ENCODE assay signal across 14 mouse cellular contexts in genomic region chr3:119467723-119468122, GRCm38 (mm10).
DNase-seq lines count a peak whose midpoint lies in the region; ATAC-seq and TF ChIP-seq lines count a peak whose summit lies in the region.
"Had no signal": no experiment of that assay in that cellular context is flagged by ENCODE, and none has a peak within 500 bp of the region (broad histone marks: within the 10 kb centered on the region; RNA-seq: fewer than 3 reads in every experiment).

No protein-coding gene starts in this region.

- H3K4me2 ChIP-seq in hindbrain, postnatal 0 days (ENCODE audit: low read depth, low read length) = no peak overlapping the region
- no peak overlapping the region for H3K4me2 ChIP-seq in hindbrain, embryonic 12.5 days (replicated peaks)
- H3K4me2 ChIP-seq: midbrain, embryonic 13.5 days; neural tube, embryonic 15.5 days had no signal

- no peak overlapping the region for H3K27ac ChIP-seq in hindbrain, postnatal 0 days
- no peak overlapping the region for H3K27ac ChIP-seq in hindbrain, embryonic 12.5 days
- H3K27ac ChIP-seq: liver, embryonic 14.5 days; midbrain, embryonic 13.5 days; neural tube, embryonic 15.5 days had no signal

- no peak overlapping the region for H3K9ac ChIP-seq in hindbrain, postnatal 0 days (replicated peaks; ENCODE audit: low read length)
- H3K9ac ChIP-seq in hindbrain, embryonic 12.5 days = no peak overlapping the region
- H3K9ac ChIP-seq: liver, embryonic 14.5 days; midbrain, embryonic 13.5 days; neural tube, embryonic 15.5 days had no signal

- H3K4me1 ChIP-seq in hindbrain, postnatal 0 days (ENCODE audit: insufficient read depth, low read length) = no peaks in the 10 kb centered on the region
- H3K4me1 ChIP-seq in hindbrain, embryonic 12.5 days = peaks cover 3% of the 10 kb centered on the region; the same call in 1 of the 2 replicates
- no peaks in the 10 kb centered on the region for H3K4me1 ChIP-seq in lung, adult 2 months (ENCODE audit: control insufficient read depth, insufficient read depth, low read length)
- H3K4me1 ChIP-seq: neural tube, embryonic 15.5 days had no signal

- 74% methylated on average over 2 of the region's 2 CpGs for WGBS in hindbrain, postnatal 0 days
- 73% methylated on average over 2 of the region's 2 CpGs for WGBS in hindbrain, embryonic 12.5 days
- 79% methylated on average over 2 of the region's 2 CpGs for WGBS in lung, adult 2 months

- no peaks in the 10 kb centered on the region for H3K9me3 ChIP-seq in hindbrain, postnatal 0 days (ENCODE audit: low read length)
- no peaks in the 10 kb centered on the region for H3K9me3 ChIP-seq in hindbrain, embryonic 12.5 days (replicated peaks)
- H3K9me3 ChIP-seq: midbrain, embryonic 13.5 days; neural tube, embryonic 15.5 days had no signal

- no peaks in the 10 kb centered on the region for H3K27me3 ChIP-seq in hindbrain, postnatal 0 days (ENCODE audit: insufficient read depth, low read length)
- H3K27me3 ChIP-seq in hindbrain, embryonic 12.5 days = no peaks in the 10 kb centered on the region
- H3K27me3 ChIP-seq: neural tube, embryonic 15.5 days had no signal

- no peak for ATAC-seq in hindbrain, postnatal 0 days
- ATAC-seq in hindbrain, embryonic 12.5 days (ENCODE audit: low FRiP score) = no peak
- no peak for ATAC-seq in CD4-positive, CD25-positive, alpha-beta regulatory T cell, adult 4 months
- ATAC-seq: intestine, postnatal 0 days; midbrain, embryonic 13.5 days had no signal

- no peaks in the 10 kb centered on the region for H3K36me3 ChIP-seq in hindbrain, postnatal 0 days (ENCODE audit: insufficient read depth, low read length)
- H3K36me3 ChIP-seq in hindbrain, embryonic 12.5 days = no peaks in the 10 kb centered on the region
- H3K36me3 ChIP-seq: midbrain, embryonic 13.5 days; neural tube, embryonic 15.5 days had no signal

- TF ChIP-seq POLR2A in lung, adult 2 months (IDR thresholded peaks at IDR 0.05; ENCODE audit: borderline replicate concordance, extremely low read depth, low read depth, low read length) = no peak

- no peak overlapping the region for H3K4me3 ChIP-seq in hindbrain, postnatal 0 days (ENCODE audit: low read length)
- no peak overlapping the region for H3K4me3 ChIP-seq in hindbrain, embryonic 12.5 days
- H3K4me3 ChIP-seq in lung, adult 2 months (replicated peaks; ENCODE audit: extremely low read depth, low read depth, low read length) = no peak overlapping the region
- H3K4me3 ChIP-seq: midbrain, embryonic 13.5 days; neural tube, embryonic 15.5 days had no signal

- peak; percentile 15 for DNase-seq in adrenal gland, postnatal 10 days
- no peak for DNase-seq in adrenal gland, adult 18-20 months (ENCODE audit: low spot score in 2 of 2)
- peak; percentile 21 for DNase-seq in hindbrain, postnatal 0 days (ENCODE audit: low spot score)
- DNase-seq in lung, postnatal 10 days = peak; percentile 47
- no peak for DNase-seq in lung, adult 2 months
- peak; percentile 39 to 54 for DNase-seq in kidney, postnatal 4 days
- DNase-seq: cerebellum, adult 9-11 months; gastrocnemius, postnatal 14 days had no signal

- peak; percentile 34 for TF ChIP-seq CTCF in hindbrain, postnatal 0 days (IDR thresholded peaks at IDR 0.05; ENCODE audit: low read depth)
- no peak for TF ChIP-seq CTCF in lung, adult 2 months (IDR thresholded peaks at IDR 0.05; ENCODE audit: insufficient read depth, low read length)

Comparison
In these comparisons a context has a peak if more than half of its experiments do, and no peak if none do; other contexts are left out.
1. DNase-seq: peak in adrenal gland, postnatal 10 days (single experiment), hindbrain, postnatal 0 days (single experiment), lung, postnatal 10 days (single experiment) and kidney, postnatal 4 days (2 of 2); none in adrenal gland, adult 18-20 months (0 of 2) and lung, adult 2 months (single experiment).